Mouse (Mus musculus): ENCODE results near the gene Gm572. TPM values are rescaled to one million over a fixed set of nuclear protein-coding genes. Genes with fewer than 3 reads are reported as not detected.

Gm572 gene
- polyA plus RNA-seq, 1 experiment from 2014 or later, result not detected

- H3K9ac ChIP-seq (replicated peaks), result no peak overlapping the region
- H3K27me3 ChIP-seq, result no peaks in the 10 kb centered on the region
- no peaks in the 10 kb centered on the region for H3K9me3 ChIP-seq
- no peak for ATAC-seq (ENCODE audit: insufficient number of reproducible peaks, insufficient read depth, low FRiP score, low TSS enrichment, low read depth)
- no peak overlapping the region for H3K4me3 ChIP-seq (replicated peaks)
- 89% methylated on average over 3 of the region's 3 CpGs for WGBS
- H3K27ac ChIP-seq, result no peak overlapping the region
- H3K36me3 ChIP-seq, result peaks cover 17% of the 10 kb centered on the region
- H3K4me2 ChIP-seq, result no peak overlapping the region
- no peaks in the 10 kb centered on the region for H3K4me1 ChIP-seq (replicated peaks)
Observed at GRCm38 (mm10) chr4:148604541-148605165, 38.5 kb upstream of the Gm572 start.

DNA sequence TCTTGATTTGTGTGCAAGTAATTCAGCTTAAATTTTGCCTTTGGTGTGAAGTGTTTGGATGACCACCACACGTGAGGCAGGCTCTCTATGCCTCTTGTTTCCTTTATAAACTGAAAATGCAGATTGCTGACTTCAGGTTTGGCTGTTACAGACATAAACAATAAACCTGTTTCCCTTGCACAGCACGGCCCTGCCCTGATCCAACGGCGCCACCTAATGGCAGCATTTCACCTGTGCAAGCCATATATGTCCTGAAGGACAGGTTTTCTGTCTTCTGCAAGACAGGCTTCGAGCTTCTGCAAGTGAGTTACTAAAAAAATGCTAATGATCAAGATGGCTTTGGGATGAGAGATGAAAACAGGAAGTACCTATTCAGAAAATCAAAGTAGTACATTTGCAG lies 35.4 kb upstream of the Gm572 start:
- H3K4me1 ChIP-seq (replicated peaks), result no peaks in the 10 kb centered on the region
- 27% methylated on average over 5 of the region's 5 CpGs for WGBS
- no peak overlapping the region for H3K4me3 ChIP-seq (replicated peaks)
- no peaks in the 10 kb centered on the region for H3K9me3 ChIP-seq
- H3K27ac ChIP-seq, result no peak overlapping the region; the same call in 1 of the 2 replicates
- peaks cover 43% of the 10 kb centered on the region for H3K36me3 ChIP-seq
- H3K9ac ChIP-seq (replicated peaks), result no peak overlapping the region
- no peak for ATAC-seq (ENCODE audit: insufficient number of reproducible peaks, insufficient read depth, low FRiP score, low TSS enrichment, low read depth)
- no peaks in the 10 kb centered on the region for H3K27me3 ChIP-seq
- H3K4me2 ChIP-seq, result no peak overlapping the region

- peaks cover 61% of the 10 kb centered on the region for H3K36me3 ChIP-seq
- H3K27ac ChIP-seq, result 0 out of 2 replicates have a peak overlapping the region, but pooled peaks have one; percentile 17
- H3K9ac ChIP-seq (replicated peaks), result no peak overlapping the region
- no peaks in the 10 kb centered on the region for H3K9me3 ChIP-seq
- H3K4me1 ChIP-seq (replicated peaks), result 0 out of 2 replicates have a peak, but pooled peaks cover 3% of the 10 kb centered on the region
- H3K4me3 ChIP-seq (replicated peaks), result no peak overlapping the region
- ATAC-seq (ENCODE audit: insufficient number of reproducible peaks, insufficient read depth, low FRiP score, low TSS enrichment, low read depth), result no peak
- 80% methylated on average over 5 of the region's 5 CpGs for WGBS
- no peaks in the 10 kb centered on the region for H3K27me3 ChIP-seq
- no peak overlapping the region for H3K4me2 ChIP-seq
Observed at GRCm38 (mm10) chr4:148609805-148610204, 33.3 kb upstream of the Gm572 start.

DNA sequence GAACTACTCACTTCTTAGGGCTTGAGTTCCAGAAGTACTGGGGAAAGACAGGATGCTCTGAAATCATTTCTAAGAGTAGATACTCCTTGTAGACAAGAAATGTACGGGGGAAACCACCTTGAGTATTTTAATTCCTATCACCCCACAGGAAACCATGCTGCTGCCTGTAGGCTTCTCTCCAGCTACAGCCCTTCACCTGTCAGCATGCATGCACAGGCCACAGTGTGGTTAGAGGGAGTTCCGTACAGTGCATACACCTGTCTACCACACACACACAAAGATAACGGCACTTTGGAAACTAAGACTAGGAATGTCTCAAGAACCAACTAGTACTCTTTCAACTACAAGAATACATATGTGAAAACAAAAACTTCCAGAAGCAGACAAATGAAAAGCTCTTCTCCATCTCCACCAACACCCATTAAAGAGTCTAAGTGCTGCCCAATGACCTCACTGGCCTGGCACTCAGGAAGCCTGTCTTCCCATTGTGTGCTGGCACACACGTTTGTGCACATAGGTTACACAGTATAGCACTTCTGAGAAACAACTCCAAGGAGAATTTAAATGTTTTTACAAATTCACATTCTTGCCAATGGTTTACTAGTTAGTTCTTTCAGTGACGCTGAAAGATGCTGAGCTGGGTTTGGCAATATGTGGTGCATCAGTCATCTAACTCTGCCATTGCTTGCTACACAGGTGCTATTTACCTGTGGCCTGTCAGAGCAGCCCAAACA lies 32.3 kb upstream of the Gm572 start:
- Histone ChIP-seq H3K4me2 (no peak overlapping the region), H3K27ac (no peak overlapping the region), H3K4me3 (replicated peaks) (no peak overlapping the region), H3K36me3 (peaks cover 71% of the 10 kb centered on the region), H3K9ac (replicated peaks) (no peak overlapping the region), H3K9me3 (no peaks in the 10 kb centered on the region), H3K4me1 (replicated peaks) (0 out of 2 replicates have a peak, but pooled peaks cover 3% of the 10 kb centered on the region), H3K27me3 (no peaks in the 10 kb centered on the region)
- WGBS, result 83% methylated on average over 5 of the region's 5 CpGs
- no peak for ATAC-seq (ENCODE audit: insufficient number of reproducible peaks, insufficient read depth, low FRiP score, low TSS enrichment, low read depth)

GRCm38 (mm10) chr4:148612557-148612956 lies 30.6 kb upstream of the Gm572 start:
- ATAC-seq (ENCODE audit: insufficient number of reproducible peaks, insufficient read depth, low FRiP score, low TSS enrichment, low read depth), result no peak
- H3K4me2 ChIP-seq, result no peak overlapping the region
- no peak overlapping the region for H3K4me3 ChIP-seq (replicated peaks)
- H3K36me3 ChIP-seq, result peaks cover 82% of the 10 kb centered on the region
- WGBS, result 69% methylated on average over 4 of the region's 4 CpGs
- no peaks in the 10 kb centered on the region for H3K9me3 ChIP-seq
- H3K9ac ChIP-seq (replicated peaks), result no peak overlapping the region
- 0 out of 2 replicates have a peak, but pooled peaks cover 3% of the 10 kb centered on the region for H3K4me1 ChIP-seq (replicated peaks)
- no peak overlapping the region for H3K27ac ChIP-seq
- no peaks in the 10 kb centered on the region for H3K27me3 ChIP-seq

DNA sequence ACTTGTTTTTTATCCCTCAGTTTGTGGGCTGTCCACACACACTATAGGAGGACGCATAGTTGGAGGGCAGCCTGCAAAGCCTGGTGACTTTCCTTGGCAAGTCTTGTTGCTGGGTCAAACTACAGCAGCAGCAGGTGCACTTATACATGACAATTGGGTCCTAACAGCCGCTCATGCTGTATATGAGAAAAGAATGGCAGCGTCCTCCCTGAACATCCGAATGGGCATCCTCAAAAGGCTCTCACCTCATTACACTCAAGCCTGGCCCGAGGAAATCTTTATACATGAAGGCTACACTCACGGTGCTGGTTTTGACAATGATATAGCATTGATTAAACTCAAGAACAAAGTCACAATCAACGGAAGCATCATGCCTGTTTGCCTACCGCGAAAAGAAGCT lies 29.4 kb upstream of the Gm572 start:
- Histone ChIP-seq H3K9me3 (no peaks in the 10 kb centered on the region), H3K36me3 (peaks cover 83% of the 10 kb centered on the region), H3K27ac (no peak overlapping the region), H3K4me2 (no peak overlapping the region), H3K9ac (replicated peaks) (no peak overlapping the region), H3K4me1 (replicated peaks) (0 out of 2 replicates have a peak, but pooled peaks cover 3% of the 10 kb centered on the region), H3K4me3 (replicated peaks) (no peak overlapping the region), H3K27me3 (no peaks in the 10 kb centered on the region)
- WGBS, result 85% methylated on average over 9 of the region's 9 CpGs
- ATAC-seq (ENCODE audit: insufficient number of reproducible peaks, insufficient read depth, low FRiP score, low TSS enrichment, low read depth), result no peak

DNA sequence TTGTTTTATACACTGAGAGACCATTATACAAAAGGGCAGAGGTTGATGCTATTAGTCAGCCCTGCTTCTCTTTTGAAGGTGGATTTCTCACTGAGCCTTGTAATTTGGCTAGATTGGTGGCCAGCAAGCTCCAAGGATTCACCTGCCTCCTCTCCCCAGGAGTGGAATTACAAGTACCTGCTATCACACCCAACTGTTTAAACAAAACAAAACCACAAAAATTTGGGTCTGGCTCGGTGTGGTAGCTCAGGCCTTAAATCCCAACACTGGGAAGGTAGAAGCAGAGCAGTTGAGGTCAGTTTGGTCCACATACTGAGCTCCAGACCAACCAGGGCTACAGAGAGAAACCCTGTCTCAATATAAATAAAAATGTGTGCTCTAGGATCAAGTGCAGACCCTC lies 23.3 kb upstream of the Gm572 start:
- WGBS, result 69% methylated on average over 1 of the region's 1 CpGs
- no peak for ATAC-seq (ENCODE audit: insufficient number of reproducible peaks, insufficient read depth, low FRiP score, low TSS enrichment, low read depth)
- Histone ChIP-seq H3K27me3 (no peaks in the 10 kb centered on the region), H3K4me2 (no peak overlapping the region), H3K27ac (no peak overlapping the region), H3K36me3 (peaks cover 94% of the 10 kb centered on the region), H3K4me1 (replicated peaks) (peaks cover 11% of the 10 kb centered on the region), H3K9ac (replicated peaks) (no peak overlapping the region), H3K9me3 (no peaks in the 10 kb centered on the region), H3K4me3 (replicated peaks) (no peak overlapping the region)

- no peak overlapping the region for H3K4me3 ChIP-seq (replicated peaks)
- H3K4me2 ChIP-seq, result no peak overlapping the region
- no peak for ATAC-seq (ENCODE audit: insufficient number of reproducible peaks, insufficient read depth, low FRiP score, low TSS enrichment, low read depth)
- no peak overlapping the region for H3K27ac ChIP-seq
- peaks cover 17% of the 10 kb centered on the region for H3K4me1 ChIP-seq (replicated peaks)
- H3K9me3 ChIP-seq, result no peaks in the 10 kb centered on the region
- H3K9ac ChIP-seq (replicated peaks), result no peak overlapping the region
- no peaks in the 10 kb centered on the region for H3K27me3 ChIP-seq
- peaks cover 89% of the 10 kb centered on the region for H3K36me3 ChIP-seq
- 92% methylated on average over 1 of the region's 1 CpGs for WGBS
Observed at GRCm38 (mm10) chr4:148620718-148621117, 22.4 kb upstream of the Gm572 start.

DNA sequence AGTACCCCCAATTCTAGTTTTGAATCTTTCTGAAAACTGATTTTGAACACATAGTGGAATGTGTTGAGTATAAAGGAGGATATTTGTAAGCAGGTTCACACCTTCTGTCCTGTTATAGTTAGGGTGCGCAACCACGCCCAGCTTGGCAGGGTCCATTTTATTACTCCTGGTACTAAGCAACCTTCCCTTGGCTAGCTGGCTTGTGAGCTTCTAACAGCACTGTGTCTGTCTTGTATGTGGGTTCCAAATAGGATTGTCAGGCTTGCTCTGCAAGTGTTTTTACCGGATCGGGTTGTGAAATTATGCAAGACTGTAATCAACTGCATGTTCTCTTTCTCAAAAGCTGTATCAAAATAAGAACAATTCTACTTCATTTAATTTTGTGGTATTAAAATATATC lies 20.6 kb upstream of the Gm572 start:
- Histone ChIP-seq H3K27ac (no peak overlapping the region), H3K27me3 (no peaks in the 10 kb centered on the region), H3K4me1 (replicated peaks) (peaks cover 17% of the 10 kb centered on the region), H3K36me3 (peaks cover 72% of the 10 kb centered on the region), H3K4me3 (replicated peaks) (no peak overlapping the region), H3K9ac (replicated peaks) (no peak overlapping the region), H3K4me2 (no peak overlapping the region), H3K9me3 (no peaks in the 10 kb centered on the region)
- no peak for ATAC-seq (ENCODE audit: insufficient number of reproducible peaks, insufficient read depth, low FRiP score, low TSS enrichment, low read depth)
- 93% methylated on average over 4 of the region's 4 CpGs for WGBS

DNA sequence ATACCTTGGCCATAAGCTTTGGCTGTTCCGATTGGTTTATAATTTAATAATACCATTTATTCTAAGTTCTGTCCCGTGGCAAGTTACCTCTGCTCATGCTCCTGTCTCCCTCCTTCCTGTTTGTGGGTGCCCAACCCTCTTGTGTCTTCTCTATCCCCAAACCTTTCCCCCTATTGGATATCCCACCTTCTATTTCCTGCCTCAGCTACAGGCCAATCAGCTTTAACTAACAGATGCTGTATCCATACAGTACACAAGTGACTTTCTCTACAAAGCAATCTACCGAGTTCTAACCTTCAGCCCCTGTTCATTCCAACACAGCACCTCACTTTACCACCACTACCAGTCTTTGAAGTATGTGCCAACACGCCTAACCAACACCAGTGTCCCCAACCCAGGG lies 19.5 kb upstream of the Gm572 start:
- Histone ChIP-seq H3K36me3 (peaks cover 65% of the 10 kb centered on the region), H3K4me1 (replicated peaks) (peaks cover 17% of the 10 kb centered on the region), H3K4me2 (peak overlapping the region; percentile 8; the same call in 1 of the 2 replicates), H3K9me3 (no peaks in the 10 kb centered on the region), H3K4me3 (replicated peaks) (no peak overlapping the region), H3K9ac (replicated peaks) (no peak overlapping the region; the same call in 1 of the 2 replicates), H3K27me3 (no peaks in the 10 kb centered on the region), H3K27ac (no peak overlapping the region)
- 89% methylated on average over 4 of the region's 4 CpGs for WGBS
- ATAC-seq (ENCODE audit: insufficient number of reproducible peaks, insufficient read depth, low FRiP score, low TSS enrichment, low read depth), result no peak

DNA sequence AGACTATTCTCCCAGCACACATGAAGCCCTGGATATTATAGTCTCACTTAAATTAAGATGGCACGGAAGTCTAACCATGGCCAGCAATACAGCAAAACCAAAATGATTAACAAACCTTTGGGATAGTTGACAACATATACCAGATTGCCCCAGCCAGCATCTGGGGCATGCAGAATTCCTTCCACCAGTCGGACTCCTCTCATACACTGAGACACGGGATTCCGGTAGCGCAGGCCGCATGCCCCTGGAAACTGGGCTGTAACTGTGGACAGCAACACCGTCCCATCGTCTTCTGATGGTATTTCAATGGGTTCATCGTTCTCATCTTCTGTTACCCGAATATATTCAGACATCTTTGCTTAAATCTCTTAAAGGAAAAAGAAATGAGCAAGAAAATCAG lies 18.1 kb upstream of the Gm572 start:
- Histone ChIP-seq H3K4me1 (replicated peaks) (peaks cover 17% of the 10 kb centered on the region), H3K4me3 (replicated peaks) (peak overlapping the region; percentile 99), H3K36me3 (peaks cover 50% of the 10 kb centered on the region), H3K27me3 (no peaks in the 10 kb centered on the region), H3K4me2 (peak overlapping the region; percentile 82), H3K9me3 (no peaks in the 10 kb centered on the region), H3K9ac (replicated peaks) (no peak overlapping the region), H3K27ac (no peak overlapping the region)
- WGBS, result 88% methylated on average over 10 of the region's 10 CpGs
- ATAC-seq (ENCODE audit: insufficient number of reproducible peaks, insufficient read depth, low FRiP score, low TSS enrichment, low read depth), result no peak
